Mouse (Mus musculus) forebrain, postnatal 0 days (tissue): ENCODE results near the gene Wt1. TPM values are rescaled to one million over a fixed set of nuclear protein-coding genes. Genes with fewer than 3 reads are reported as not detected.
A peak's percentile ranks its signal among the peaks of the same experiment; 100 is the strongest.

Source experiments
- ATAC-seq: fragments of 200-750 bp; cut with Nextera tagmentation; 2 replicates; pipeline ENCODE4 v1.8.0; 2017; ENCODE audit warnings: mild to moderate bottlenecking, moderate library complexity
- DNase-seq: peaks from one replicate; pipeline ENCODE4 v3.0.0-alpha.2; 2015
- H3K27ac ChIP-seq: fragments of 300-500 bp; sonication (generic); 2 replicates; pipeline ENCODE4 v1.5.1; 2014; ENCODE audit warnings: low read depth, mild to moderate bottlenecking, antibody characterized with exemption, low read length, moderate library complexity, mixed read lengths
- H3K27me3 ChIP-seq: fragments of 300-500 bp; sonication (generic); 2 replicates; pipeline ENCODE4 v1.6.1; 2014; ENCODE audit warnings: mild to moderate bottlenecking, low read length, mixed read lengths; ENCODE audit not compliant: insufficient read depth
- H3K36me3 ChIP-seq: fragments of 300-500 bp; sonication (generic); 2 replicates; pipeline ENCODE4 v1.6.1; 2014; ENCODE audit warnings: mild to moderate bottlenecking, moderate library complexity; ENCODE audit not compliant: insufficient read depth
- H3K4me1 ChIP-seq: fragments of 300-500 bp; sonication (generic); 2 replicates; pipeline ENCODE4 v1.6.1; 2014; ENCODE audit warnings: antibody characterized with exemption; ENCODE audit not compliant: insufficient read depth
- H3K4me2 ChIP-seq: fragments of 300-500 bp; sonication (generic); 2 replicates; pipeline ENCODE4 v1.6.1; 2014; ENCODE audit warnings: low read depth, mild to moderate bottlenecking, moderate library complexity
- H3K4me3 ChIP-seq: fragments of 300-500 bp; sonication (generic); 2 replicates; pipeline ENCODE4 v1.5.1; 2014; ENCODE audit warnings: low read depth, low read length, mixed read lengths
- H3K9ac ChIP-seq: fragments of 300-500 bp; sonication (generic); 2 replicates; pipeline ENCODE4 v1.6.1; 2014; ENCODE audit warnings: mild to moderate bottlenecking
- H3K9me3 ChIP-seq: fragments of 300-500 bp; sonication (generic); 2 replicates; pipeline ENCODE4 v1.6.1; 2016; ENCODE audit warnings: low read length
- CTCF ChIP-seq: sonication (generic); IDR thresholded peaks from 2 replicates; pipeline ENCODE4 v1.5.1; 2016; ENCODE audit warnings: antibody characterized with exemption, control low read depth, low read depth
- WGBS: fragments of 180-500 bp; shearing (Covaris S2); extraction: QIAGEN DNeasy Blood & Tissue Kit; methylation state at CpG from one replicate; pipeline ENCODE4 v1.1.7; 2014; 5-methylcytosine and 5-hydroxymethylcytosine counted together
- polyA plus RNA-seq: library from polyadenylated mRNA; unstranded; fragments of >200 nt; fragmentation: Nextera tagmentation; extraction: Ambion mirVana; gene quantifications from 2 replicates; pipeline ENCODE4 v1.2.1, GENCODE M21; 2015
- total RNA-seq: library from RNA; depleted of rRNA; stranded (reverse); fragments of >200 nt; gene quantifications from 2 replicates; pipeline ENCODE4 v1.2.3, GENCODE M21; 2014

Wt1 gene
- total and polyA plus RNA-seq, 2 experiments from 2014 or later: 0.14 to 0.24 TPM

GRCm38 (mm10) chr2:105114074-105114473 is 12.3 kb upstream of the Wt1 start:
- no peak overlapping the region for H3K27ac ChIP-seq
- H3K9me3 ChIP-seq: no peaks in the 10 kb centered on the region
- ATAC-seq: no peak
- 5% methylated on average over 9 of the region's 9 CpGs for WGBS
- no peak overlapping the region for H3K4me3 ChIP-seq
- H3K9ac ChIP-seq: no peak overlapping the region
- no peak overlapping the region for H3K4me2 ChIP-seq
- H3K4me1 ChIP-seq: no peaks in the 10 kb centered on the region
- TF ChIP-seq CTCF: no peak
- peaks cover 63% of the 10 kb centered on the region for H3K27me3 ChIP-seq
- DNase-seq: no peak
- no peaks in the 10 kb centered on the region for H3K36me3 ChIP-seq

GRCm38 (mm10) chr2:105117669-105118068 is 8.7 kb upstream of the Wt1 start:
- no peak overlapping the region for H3K27ac ChIP-seq
- H3K4me2 ChIP-seq: no peak overlapping the region
- DNase-seq (no peak), ATAC-seq (no peak)
- no peak for TF ChIP-seq CTCF
- H3K36me3 ChIP-seq: no peaks in the 10 kb centered on the region
- no peak overlapping the region for H3K4me3 ChIP-seq
- peaks cover 75% of the 10 kb centered on the region for H3K27me3 ChIP-seq
- no peaks in the 10 kb centered on the region for H3K4me1 ChIP-seq
- H3K9me3 ChIP-seq: no peaks in the 10 kb centered on the region
- 79% methylated on average over 8 of the region's 8 CpGs for WGBS
- no peak overlapping the region for H3K9ac ChIP-seq

DNA sequence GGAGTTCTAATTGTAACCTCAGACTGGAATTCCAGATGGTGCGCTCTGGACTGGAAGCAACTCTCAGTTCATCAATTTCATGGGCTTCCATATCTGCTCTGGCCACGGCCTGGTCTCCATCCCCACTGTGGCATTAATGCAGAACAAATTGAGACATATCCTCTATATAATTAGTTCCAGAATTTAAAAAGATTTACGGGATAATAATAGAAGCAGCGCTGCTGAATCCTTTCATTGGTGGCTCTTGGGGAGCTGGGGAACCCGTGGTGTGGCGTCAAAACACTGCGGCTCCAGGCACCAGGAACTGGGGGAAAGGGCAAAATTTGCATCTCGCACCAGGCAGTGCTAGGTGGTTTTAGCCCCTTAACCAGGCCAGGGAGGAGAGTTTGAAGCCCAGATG is 4.1 kb upstream of the Wt1 start:
- no peak for DNase-seq
- H3K36me3 ChIP-seq: no peaks in the 10 kb centered on the region

GRCm38 (mm10) chr2:105122886-105123285 is 3.4 kb upstream of the Wt1 start:
- Histone ChIP-seq H3K9ac (no peak overlapping the region), H3K9me3 (no peaks in the 10 kb centered on the region), H3K36me3 (no peaks in the 10 kb centered on the region), H3K27ac (no peak overlapping the region), H3K4me2 (no peak overlapping the region), H3K4me3 (no peak overlapping the region), H3K4me1 (no peaks in the 10 kb centered on the region), H3K27me3 (peaks cover 79% of the 10 kb centered on the region)
- 0 out of 2 replicates have a peak, but pooled peaks have one; percentile 13 for ATAC-seq
- no peak for TF ChIP-seq CTCF
- DNase-seq: no peak
- WGBS: 1% methylated on average over 27 of the region's 27 CpGs

More for the DNA sequence above, 4.1 kb upstream of the Wt1 start:
- Histone ChIP-seq H3K27ac (no peak overlapping the region), H3K27me3 (peaks cover 79% of the 10 kb centered on the region), H3K9me3 (no peaks in the 10 kb centered on the region), H3K4me2 (no peak overlapping the region), H3K9ac (no peak overlapping the region), H3K4me1 (no peaks in the 10 kb centered on the region), H3K4me3 (no peak overlapping the region)
- TF ChIP-seq CTCF: no peak
- no peak for ATAC-seq
- WGBS: 3% methylated on average over 8 of the region's 8 CpGs

DNA sequence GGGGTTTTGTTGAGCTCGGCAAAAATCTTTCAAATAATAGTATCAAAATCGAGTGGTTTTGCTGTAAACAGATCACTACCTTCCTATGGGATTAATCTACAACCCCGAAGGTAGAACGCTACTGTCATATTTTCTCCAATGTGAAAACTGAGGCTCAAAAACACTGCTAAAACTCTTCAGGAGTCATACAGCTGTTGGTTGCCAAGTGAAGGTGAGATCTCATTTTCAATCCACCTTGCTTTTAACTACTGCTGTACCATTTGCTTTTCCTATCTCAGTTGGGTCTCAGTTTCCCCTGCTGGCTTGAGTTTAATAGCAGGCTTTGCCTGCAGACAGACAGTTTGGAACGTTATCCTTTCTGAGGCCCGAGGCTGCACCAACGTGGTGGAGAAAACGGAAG is 2.9 kb upstream of the Wt1 start:
- no peaks in the 10 kb centered on the region for H3K9me3 ChIP-seq
- no peak overlapping the region for H3K27ac ChIP-seq
- H3K4me2 ChIP-seq: no peak overlapping the region
- ATAC-seq: no peak
- peak; percentile 70 for DNase-seq
- TF ChIP-seq CTCF: no peak
- no peak overlapping the region for H3K9ac ChIP-seq
- no peaks in the 10 kb centered on the region for H3K4me1 ChIP-seq
- no peaks in the 10 kb centered on the region for H3K36me3 ChIP-seq
- H3K27me3 ChIP-seq: peaks cover 77% of the 10 kb centered on the region
- 1% methylated on average over 8 of the region's 8 CpGs for WGBS
- no peak overlapping the region for H3K4me3 ChIP-seq

DNA sequence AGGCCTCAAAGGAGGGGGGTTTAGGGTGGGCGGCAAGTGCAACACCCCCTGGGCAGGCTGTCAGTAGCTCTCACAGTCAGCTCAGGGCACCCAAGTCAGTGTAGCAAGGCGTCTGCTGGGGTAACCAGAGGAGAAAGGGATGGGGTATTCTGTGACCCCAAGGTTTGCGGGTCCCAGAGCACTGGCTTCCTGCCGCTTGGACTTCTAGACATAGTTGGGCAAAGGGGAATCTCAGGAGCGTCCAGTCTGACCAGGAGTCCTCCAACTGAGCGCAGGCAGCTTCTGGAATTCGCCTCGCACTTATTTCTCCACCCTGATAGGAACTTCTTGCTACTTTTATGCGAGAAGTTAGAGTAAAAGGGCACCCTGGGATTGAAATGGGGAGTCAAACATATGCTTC is 2.4 kb upstream of the Wt1 start:
- Histone ChIP-seq H3K4me2 (no peak overlapping the region), H3K9ac (no peak overlapping the region), H3K27me3 (peaks cover 77% of the 10 kb centered on the region), H3K36me3 (no peaks in the 10 kb centered on the region), H3K4me3 (no peak overlapping the region), H3K27ac (no peak overlapping the region), H3K4me1 (no peaks in the 10 kb centered on the region), H3K9me3 (no peaks in the 10 kb centered on the region)
- WGBS: 1% methylated on average over 9 of the region's 9 CpGs
- DNase-seq (peak; percentile 11), ATAC-seq (no peak)
- TF ChIP-seq CTCF: no peak

GRCm38 (mm10) chr2:105124391-105124790 is 1.9 kb upstream of the Wt1 start:
- H3K4me3 ChIP-seq: no peak overlapping the region
- DNase-seq: peak; percentile 10

DNA sequence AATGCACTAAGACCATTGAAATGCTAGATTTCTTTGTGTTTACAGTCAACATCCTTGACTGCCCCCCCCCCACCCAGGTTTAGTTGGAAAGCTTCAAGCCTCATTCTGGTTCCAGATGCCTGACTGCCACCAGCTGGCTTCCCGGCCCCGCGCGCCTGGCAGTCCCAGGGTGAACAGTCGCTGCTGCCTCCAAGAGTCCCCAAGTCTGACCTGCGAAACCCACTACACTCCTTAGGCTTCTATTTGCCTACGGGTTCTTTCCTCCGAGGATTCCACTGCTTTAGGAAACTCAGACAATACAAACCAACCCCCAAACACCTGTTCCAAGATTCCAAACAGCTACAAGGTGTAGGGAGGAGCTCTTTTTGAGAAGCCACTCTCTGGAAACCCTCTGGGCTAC is 1.1 kb upstream of the Wt1 start:
- WGBS: under 1% methylated on average over 8 of the region's 8 CpGs
- H3K4me2 ChIP-seq: no peak overlapping the region

More at GRCm38 (mm10) chr2:105124391-105124790, 1.9 kb upstream of the Wt1 start:
- Histone ChIP-seq H3K27ac (no peak overlapping the region), H3K36me3 (no peaks in the 10 kb centered on the region), H3K4me1 (no peaks in the 10 kb centered on the region), H3K9me3 (no peaks in the 10 kb centered on the region), H3K27me3 (peaks cover 81% of the 10 kb centered on the region), H3K9ac (no peak overlapping the region), H3K4me2 (no peak overlapping the region)
- no peak for ATAC-seq
- no peak for TF ChIP-seq CTCF
- WGBS: 3% methylated on average over 7 of the region's 7 CpGs

More for the DNA sequence above, 1.1 kb upstream of the Wt1 start:
- Histone ChIP-seq H3K9me3 (no peaks in the 10 kb centered on the region), H3K9ac (no peak overlapping the region), H3K4me3 (no peak overlapping the region), H3K36me3 (no peaks in the 10 kb centered on the region), H3K27ac (no peak overlapping the region), H3K4me1 (no peaks in the 10 kb centered on the region), H3K27me3 (peaks cover 84% of the 10 kb centered on the region)
- no peak for ATAC-seq
- no peak for DNase-seq
- TF ChIP-seq CTCF: no peak
